Mouse (Mus musculus) liver, embryonic 14.5 days (tissue): Measurements from ENCODE around the gene Tbccd1.
A peak's percentile ranks its signal among the peaks of the same experiment; 100 is the strongest.

Experiments
- CTCF ChIP-seq: IDR thresholded peaks from 2 replicates; pipeline ENCODE4 v1.5.1; 2016; ENCODE audit warnings: antibody characterized with exemption, low read depth, control low read depth
- EP300 ChIP-seq: IDR thresholded peaks from 2 replicates; pipeline ENCODE4 v1.6.1; 2016; ENCODE audit warnings: antibody characterized with exemption, low read depth

- TF ChIP-seq CTCF, result peak; percentile 52; the same call in 1 of the 2 replicates
- TF ChIP-seq EP300, result no peak
Observed at GRCm38 (mm10) chr16:22876218-22877043, 19.0 kb upstream of the Tbccd1 start.
